Mouse (Mus musculus) olfactory bulb, adult 2 months (tissue): ENCODE results near the gene Tmem198.

Experiments
- CTCF ChIP-seq: fragments of 200-500 bp; IDR thresholded peaks from 2 replicates; pipeline ENCODE4 v1.5.1; 2012; ENCODE audit warnings: low read depth, mild to moderate bottlenecking, low read length, moderate library complexity; ENCODE audit not compliant: insufficient read depth
- POLR2A ChIP-seq: fragments of 200-500 bp; IDR thresholded peaks from 2 replicates; pipeline ENCODE4 v1.6.1; 2012; ENCODE audit warnings: mild to moderate bottlenecking, low read depth, low read length, moderate library complexity; ENCODE audit not compliant: insufficient read depth

DNA sequence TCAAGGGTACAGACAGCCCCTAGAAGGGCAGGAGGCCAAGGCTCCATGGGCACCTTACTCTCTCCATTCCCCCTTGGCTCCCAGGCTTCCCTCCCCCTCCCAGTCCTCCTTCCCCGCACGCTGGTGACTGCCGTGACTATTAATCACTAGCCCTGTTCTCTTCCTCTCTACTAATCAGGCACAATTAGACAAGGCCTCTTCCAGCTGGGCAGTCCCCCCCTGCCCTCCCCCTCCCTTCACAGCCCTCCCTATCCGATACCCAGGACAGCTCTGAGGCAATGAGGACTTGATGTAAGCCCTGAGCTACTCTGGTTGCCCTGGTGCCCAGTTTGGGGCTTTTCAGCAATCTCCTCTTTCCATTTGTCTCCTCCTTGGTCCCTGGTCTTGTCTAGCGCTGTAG, 23.4 kb upstream of the Tmem198 start:
- no peak for TF ChIP-seq POLR2A
- no peak for TF ChIP-seq CTCF
